Mouse (Mus musculus): ENCODE measurements at regions not wholly inside any gene's neighbourhood (a gene's known extent, or its start where the extent isn't known, plus 50 kb on each side); places are given as distances from the start of the nearest gene placed in this dataset.

- TF ChIP-seq CTCF (IDR thresholded peaks at IDR 0.05; ENCODE audit: extremely low read depth, insufficient read length, insufficient replicate concordance, low read depth, low read length) = no peak
- no peak for TF ChIP-seq POLR2A (IDR thresholded peaks at IDR 0.05; ENCODE audit: low read depth, low read length)
Observed at GRCm38 (mm10) chr2:117766450-117766849, 345.2 kb upstream of the Thbs1 start.

Data from small intestine, adult 2 months (tissue).